ENCODE assay signal across 40 mouse cellular contexts in the genomic region with DNA sequence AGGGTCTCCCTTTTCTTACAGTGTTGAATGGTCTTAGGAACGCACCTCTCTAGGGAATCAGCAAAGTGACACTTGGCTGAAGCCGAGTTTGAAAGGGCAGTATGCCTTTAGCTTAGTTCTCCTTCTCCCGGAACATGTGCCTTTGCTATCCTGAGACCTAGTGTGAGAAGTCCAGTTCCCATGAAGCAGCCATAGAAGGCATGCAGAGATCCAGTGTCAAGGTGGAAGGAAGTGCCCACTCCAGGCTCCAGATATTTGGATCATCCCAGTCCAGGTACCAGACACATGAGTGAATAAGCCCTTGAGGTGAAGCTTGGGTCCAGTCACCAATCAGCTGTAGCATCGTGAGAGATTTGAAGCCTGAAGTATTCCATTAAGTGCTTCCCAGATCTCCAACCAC. TPM values are rescaled to one million over a fixed set of nuclear protein-coding genes. Genes with fewer than 3 reads are reported as not detected.
"Had no signal": no experiment of that assay in that cellular context is flagged by ENCODE, and none has a peak within 500 bp of the region (broad histone marks: within the 10 kb centered on the region; RNA-seq: fewer than 3 reads in every experiment).

No protein-coding gene starts in this region.

- H3K27me3 ChIP-seq: embryonic facial prominence, embryonic 12.5 days; embryonic facial prominence, embryonic 13.5 days; embryonic facial prominence, embryonic 15.5 days; forebrain, embryonic 12.5 days; forebrain, embryonic 13.5 days; forebrain, embryonic 15.5 days had no signal

- H3K9ac ChIP-seq: embryonic facial prominence, embryonic 12.5 days; embryonic facial prominence, embryonic 13.5 days; embryonic facial prominence, embryonic 15.5 days; forebrain, embryonic 12.5 days; forebrain, embryonic 13.5 days; forebrain, embryonic 15.5 days; forebrain, postnatal 0 days had no signal

- H3K4me3 ChIP-seq: embryonic facial prominence, embryonic 10.5 days; embryonic facial prominence, embryonic 12.5 days; embryonic facial prominence, embryonic 13.5 days; embryonic facial prominence, embryonic 15.5 days; erythroblast, embryonic 14.5 days; forebrain, embryonic 10.5 days; forebrain, embryonic 12.5 days; forebrain, embryonic 13.5 days; forebrain, embryonic 15.5 days; gastrocnemius, adult 2 months; heart, adult 2 months had no signal

- DNase-seq: cerebellum, adult 2 months; cerebellum, adult 8-10 months; cerebellum, adult 9-10 months; cerebellum, adult 9-11 months; cerebellum, postnatal 10 days; cerebellum, postnatal 14 days; cerebellum, postnatal 25 days; cerebellum, postnatal 36 days; embryo, embryonic 11 days; forebrain, postnatal 0 days; gastrocnemius, adult 2 months; gastrocnemius, postnatal 10 days; gastrocnemius, postnatal 14 days; gastrocnemius, postnatal 25 days; gastrocnemius, postnatal 36 days; heart, adult 18-20 months; heart, adult 2 months had no signal

- H3K9me3 ChIP-seq: embryonic facial prominence, embryonic 10.5 days; embryonic facial prominence, embryonic 12.5 days; embryonic facial prominence, embryonic 13.5 days; embryonic facial prominence, embryonic 15.5 days; forebrain, embryonic 10.5 days; forebrain, embryonic 12.5 days; forebrain, embryonic 13.5 days; forebrain, embryonic 15.5 days had no signal

- ATAC-seq: forebrain, embryonic 13.5 days; forebrain, embryonic 14.5 days; forebrain, embryonic 15.5 days; forebrain, embryonic 16.5 days; forebrain, postnatal 0 days had no signal

- H3K4me2 ChIP-seq: embryonic facial prominence, embryonic 12.5 days; embryonic facial prominence, embryonic 13.5 days; embryonic facial prominence, embryonic 15.5 days; forebrain, embryonic 12.5 days; forebrain, embryonic 13.5 days; forebrain, embryonic 15.5 days had no signal

- H3K27ac ChIP-seq: embryonic facial prominence, embryonic 10.5 days; embryonic facial prominence, embryonic 12.5 days; embryonic facial prominence, embryonic 13.5 days; embryonic facial prominence, embryonic 15.5 days; forebrain, embryonic 10.5 days; forebrain, embryonic 12.5 days; forebrain, embryonic 13.5 days; forebrain, embryonic 15.5 days; gastrocnemius, adult 2 months; heart, adult 2 months had no signal

- H3K4me1 ChIP-seq: embryonic facial prominence, embryonic 10.5 days; embryonic facial prominence, embryonic 12.5 days; embryonic facial prominence, embryonic 13.5 days; embryonic facial prominence, embryonic 15.5 days; forebrain, embryonic 10.5 days; forebrain, embryonic 12.5 days; forebrain, embryonic 13.5 days; forebrain, embryonic 15.5 days had no signal

RNA-seq across cellular contexts. Expression of a gene that starts 6.7 kb away (rescaled TPM):
- total RNA-seq: common myeloid progenitor, adult 5-6 weeks; forebrain, postnatal 0 days had no signal
- polyA plus RNA-seq: embryonic facial prominence, embryonic 10.5 days; embryonic facial prominence, embryonic 11.5 days; embryonic facial prominence, embryonic 12.5 days; embryonic facial prominence, embryonic 14.5 days; erythroblast, embryonic 14.5 days; forebrain, embryonic 10.5 days; forebrain, embryonic 11.5 days; forebrain, embryonic 12.5 days; forebrain, embryonic 13.5 days; forebrain, embryonic 14.5 days; forebrain, embryonic 15.5 days; forebrain, embryonic 16.5 days; forebrain, postnatal 0 days had no signal

RNA-seq across cellular contexts. Expression of a gene that starts 9.4 kb away (rescaled TPM):
- total RNA-seq: common myeloid progenitor, adult 5-6 weeks; forebrain, postnatal 0 days; gastrocnemius, adult 18-20 months; gastrocnemius, adult 2 months; gastrocnemius, adult 8-10 months; gastrocnemius, postnatal 10 days; gastrocnemius, postnatal 14 days; gastrocnemius, postnatal 25 days; gastrocnemius, postnatal 36 days; gastrocnemius, postnatal 4 days; granulocyte monocyte progenitor cell, adult 5-6 weeks; heart, adult 18-20 months; heart, adult 2 months; heart, adult 8-10 months had no signal
- polyA plus RNA-seq: cerebellum, adult 2 months; cortical plate, adult 2 months; embryonic facial prominence, embryonic 10.5 days; embryonic facial prominence, embryonic 11.5 days; embryonic facial prominence, embryonic 12.5 days; embryonic facial prominence, embryonic 13.5 days; embryonic facial prominence, embryonic 14.5 days; embryonic facial prominence, embryonic 15.5 days; erythroblast, embryonic 14.5 days; forebrain, embryonic 10.5 days; forebrain, embryonic 11.5 days; forebrain, embryonic 12.5 days; forebrain, embryonic 13.5 days; forebrain, embryonic 14.5 days; forebrain, embryonic 15.5 days; forebrain, embryonic 16.5 days; forebrain, postnatal 0 days; frontal cortex, adult 2 months; gonadal fat pad, adult 2 months; heart, adult 2 months had no signal

RNA-seq across cellular contexts. Expression of a gene that starts 10.7 kb away (rescaled TPM):
- total RNA-seq: granulocyte monocyte progenitor cell, adult 5-6 weeks had no signal

RNA-seq across cellular contexts. Expression of a gene that starts 30.8 kb away (rescaled TPM):
- total RNA-seq: forebrain, postnatal 0 days; gastrocnemius, adult 18-20 months; gastrocnemius, adult 2 months; gastrocnemius, adult 8-10 months; gastrocnemius, postnatal 10 days; gastrocnemius, postnatal 14 days; gastrocnemius, postnatal 25 days; gastrocnemius, postnatal 36 days; gastrocnemius, postnatal 4 days; heart, adult 18-20 months; heart, adult 2 months; heart, adult 8-10 months had no signal
- polyA plus RNA-seq: cerebellum, adult 2 months; cortical plate, adult 2 months; erythroblast, embryonic 14.5 days; frontal cortex, adult 2 months; heart, adult 2 months had no signal
